Mouse (Mus musculus) midbrain, embryonic 12.5 days (tissue): ENCODE results near the gene 5730455P16Rik. TPM values are rescaled to one million over a fixed set of nuclear protein-coding genes. Genes with fewer than 3 reads are reported as not detected.

Experiments
- ATAC-seq: fragments of 200-750 bp; cut with Nextera tagmentation; 2 replicates; pipeline ENCODE4 v1.8.0; 2017; ENCODE audit warnings: low read depth, moderate TSS enrichment, moderate library complexity; ENCODE audit not compliant: low FRiP score
- H3K27ac ChIP-seq: fragments of 300-500 bp; sonication (generic); replicated peaks from 2 replicates; pipeline ENCODE4 v1.5.1; 2016; ENCODE audit warnings: mild to moderate bottlenecking
- H3K27me3 ChIP-seq: fragments of 300-500 bp; sonication (generic); 2 replicates; pipeline ENCODE4 v1.6.1; 2016; ENCODE audit warnings: mild to moderate bottlenecking
- H3K36me3 ChIP-seq: fragments of 300-500 bp; sonication (generic); 2 replicates; pipeline ENCODE4 v1.6.1; 2016
- H3K4me1 ChIP-seq: fragments of 300-500 bp; sonication (generic); 2 replicates; pipeline ENCODE4 v1.6.1; 2016
- H3K4me2 ChIP-seq: fragments of 300-500 bp; sonication (generic); replicated peaks from 2 replicates; pipeline ENCODE4 v1.6.1; 2016; ENCODE audit warnings: mild to moderate bottlenecking, moderate library complexity
- H3K4me3 ChIP-seq: fragments of 300-500 bp; sonication (generic); 2 replicates; pipeline ENCODE4 v1.5.1; 2016; ENCODE audit warnings: mild to moderate bottlenecking
- H3K9ac ChIP-seq: fragments of 300-500 bp; sonication (generic); replicated peaks from 2 replicates; pipeline ENCODE4 v1.6.1; 2016; ENCODE audit warnings: mild to moderate bottlenecking, moderate library complexity
- H3K9me3 ChIP-seq: fragments of 300-500 bp; sonication (generic); 2 replicates; pipeline ENCODE4 v1.6.1; 2016; ENCODE audit warnings: mild to moderate bottlenecking
- WGBS: fragments of 180-500 bp; shearing (Covaris S2); methylation state at CpG from one replicate; pipeline ENCODE4 v1.1.7; 2016; 5-methylcytosine and 5-hydroxymethylcytosine counted together
- polyA plus RNA-seq: library from polyadenylated mRNA; unstranded; fragments of >200 nt; fragmentation: Nextera tagmentation; extraction: Ambion mirVana; gene quantifications from 2 replicates; pipeline ENCODE4 v1.2.1, GENCODE M21; 2016

Gene 5730455P16Rik
- polyA plus RNA-seq, 1 experiment from 2014 or later = 31.4 TPM

GRCm38 (mm10) chr11:80368949-80369348 lies 8.9 kb downstream of the 5730455P16Rik start:
- H3K27ac ChIP-seq = no peak overlapping the region

GRCm38 (mm10) chr11:80354832-80355231 lies 23.0 kb downstream of the 5730455P16Rik start:
- no peak overlapping the region for H3K4me3 ChIP-seq
- no peak overlapping the region for H3K9ac ChIP-seq
- WGBS = 36% methylated on average over 4 of the region's 4 CpGs
- no peaks in the 10 kb centered on the region for H3K4me1 ChIP-seq
- no peak overlapping the region for H3K4me2 ChIP-seq
- H3K27ac ChIP-seq = 0 out of 2 replicates have a peak overlapping the region, but pooled peaks have one; percentile 7
- H3K36me3 ChIP-seq = no peaks in the 10 kb centered on the region
- no peaks in the 10 kb centered on the region for H3K27me3 ChIP-seq
- no peaks in the 10 kb centered on the region for H3K9me3 ChIP-seq
- ATAC-seq = no peak

More at GRCm38 (mm10) chr11:80368949-80369348, 8.9 kb downstream of the 5730455P16Rik start:
- H3K36me3 ChIP-seq = peaks cover 52% of the 10 kb centered on the region
- no peaks in the 10 kb centered on the region for H3K9me3 ChIP-seq
- H3K4me2 ChIP-seq = no peak overlapping the region
- 91% methylated on average over 1 of the region's 1 CpGs for WGBS
- no peak overlapping the region for H3K4me3 ChIP-seq
- no peak overlapping the region for H3K9ac ChIP-seq
- no peaks in the 10 kb centered on the region for H3K27me3 ChIP-seq
- H3K4me1 ChIP-seq = no peaks in the 10 kb centered on the region
- no peak for ATAC-seq

GRCm38 (mm10) chr11:80351832-80352430 lies 25.9 kb downstream of the 5730455P16Rik start:
- no peaks in the 10 kb centered on the region for H3K27me3 ChIP-seq
- no peak overlapping the region for H3K9ac ChIP-seq
- no peak overlapping the region for H3K27ac ChIP-seq
- no peaks in the 10 kb centered on the region for H3K9me3 ChIP-seq
- WGBS = 75% methylated on average over 5 of the region's 5 CpGs
- no peak overlapping the region for H3K4me2 ChIP-seq
- no peaks in the 10 kb centered on the region for H3K36me3 ChIP-seq
- H3K4me3 ChIP-seq = no peak overlapping the region
- no peak for ATAC-seq
- no peaks in the 10 kb centered on the region for H3K4me1 ChIP-seq

GRCm38 (mm10) chr11:80342482-80342881 lies 35.4 kb downstream of the 5730455P16Rik start:
- Histone ChIP-seq H3K9me3 (no peaks in the 10 kb centered on the region), H3K4me3 (no peak overlapping the region), H3K36me3 (0 out of 2 replicates have a peak, but pooled peaks cover 3% of the 10 kb centered on the region), H3K27ac (peak overlapping the region; percentile 65; the same call in 1 of the 2 replicates), H3K4me1 (peaks cover 18% of the 10 kb centered on the region), H3K9ac (0 out of 2 replicates have a peak overlapping the region, but pooled peaks have one; percentile 11), H3K27me3 (no peaks in the 10 kb centered on the region), H3K4me2 (no peak overlapping the region)
- ATAC-seq = no peak
- WGBS = 8% methylated on average over 2 of the region's 2 CpGs

GRCm38 (mm10) chr11:80336351-80336730 lies 41.5 kb downstream of the 5730455P16Rik start:
- ATAC-seq = no peak

GRCm38 (mm10) chr11:80335609-80336350 lies 42.1 kb downstream of the 5730455P16Rik start:
- Histone ChIP-seq H3K27me3 (no peaks in the 10 kb centered on the region), H3K4me3 (no peak overlapping the region), H3K4me2 (peak overlapping the region; percentile 34), H3K9me3 (no peaks in the 10 kb centered on the region), H3K4me1 (peaks cover 25% of the 10 kb centered on the region), H3K27ac (peak overlapping the region; percentile 94), H3K9ac (no peak overlapping the region; the same call in 1 of the 2 replicates), H3K36me3 (no peaks in the 10 kb centered on the region)
- ATAC-seq = peak; percentile 92
- 1% methylated on average over 7 of the region's 7 CpGs for WGBS

More at GRCm38 (mm10) chr11:80336351-80336730, 41.5 kb downstream of the 5730455P16Rik start:
- Histone ChIP-seq H3K9me3 (no peaks in the 10 kb centered on the region), H3K36me3 (no peaks in the 10 kb centered on the region), H3K4me3 (no peak overlapping the region), H3K4me2 (peak overlapping the region; percentile 34; the same call in 1 of the 2 replicates), H3K27me3 (no peaks in the 10 kb centered on the region), H3K27ac (peak overlapping the region; percentile 94), H3K9ac (no peak overlapping the region; the same call in 1 of the 2 replicates), H3K4me1 (peaks cover 25% of the 10 kb centered on the region)
- 14% methylated on average over 6 of the region's 6 CpGs for WGBS

- Histone ChIP-seq H3K27ac (no peak overlapping the region), H3K9ac (no peak overlapping the region), H3K36me3 (no peaks in the 10 kb centered on the region; the same call in 1 of the 2 replicates), H3K9me3 (no peaks in the 10 kb centered on the region), H3K4me1 (peaks cover 25% of the 10 kb centered on the region), H3K27me3 (no peaks in the 10 kb centered on the region), H3K4me3 (no peak overlapping the region), H3K4me2 (no peak overlapping the region)
- no peak for ATAC-seq
- 78% methylated on average over 12 of the region's 12 CpGs for WGBS
These were observed 45.0 kb downstream of the 5730455P16Rik start for GRCm38 (mm10) chr11:80332709-80333400.

- no peaks in the 10 kb centered on the region for H3K9me3 ChIP-seq
- H3K9ac ChIP-seq = no peak overlapping the region
- WGBS = 86% methylated on average over 6 of the region's 6 CpGs
- no peak overlapping the region for H3K27ac ChIP-seq
- 0 out of 2 replicates have a peak, but pooled peaks cover 8% of the 10 kb centered on the region for H3K36me3 ChIP-seq
- no peak overlapping the region for H3K4me2 ChIP-seq
- H3K27me3 ChIP-seq = no peaks in the 10 kb centered on the region
- peaks cover 9% of the 10 kb centered on the region; the same call in 1 of the 2 replicates for H3K4me1 ChIP-seq
- ATAC-seq = no peak
- no peak overlapping the region for H3K4me3 ChIP-seq
These were observed 53.2 kb downstream of the 5730455P16Rik start for GRCm38 (mm10) chr11:80324636-80325035.

GRCm38 (mm10) chr11:80323255-80323654 lies 54.6 kb downstream of the 5730455P16Rik start:
- Histone ChIP-seq H3K4me2 (no peak overlapping the region), H3K27ac (no peak overlapping the region), H3K9ac (no peak overlapping the region), H3K9me3 (no peaks in the 10 kb centered on the region), H3K27me3 (no peaks in the 10 kb centered on the region), H3K4me1 (peaks cover 14% of the 10 kb centered on the region), H3K36me3 (0 out of 2 replicates have a peak, but pooled peaks cover 8% of the 10 kb centered on the region), H3K4me3 (no peak overlapping the region)
- ATAC-seq = 0 out of 2 replicates have a peak, but pooled peaks have one; percentile 12
- WGBS = 55% methylated on average over 13 of the region's 13 CpGs

- H3K4me3 ChIP-seq = no peak overlapping the region
- no peaks in the 10 kb centered on the region for H3K9me3 ChIP-seq
- ATAC-seq = peak; percentile 82
- no peaks in the 10 kb centered on the region for H3K27me3 ChIP-seq
- peaks cover 67% of the 10 kb centered on the region for H3K4me1 ChIP-seq
- peak overlapping the region; percentile 83 for H3K27ac ChIP-seq
- no peaks in the 10 kb centered on the region for H3K36me3 ChIP-seq
- 22% methylated on average over 10 of the region's 10 CpGs for WGBS
- peak overlapping the region; percentile 17; the same call in 1 of the 2 replicates for H3K9ac ChIP-seq
- no peak overlapping the region; the same call in 1 of the 2 replicates for H3K4me2 ChIP-seq
These were observed 61.8 kb downstream of the 5730455P16Rik start for GRCm38 (mm10) chr11:80315743-80316639.

GRCm38 (mm10) chr11:80313944-80314343 lies 63.9 kb downstream of the 5730455P16Rik start:
- ATAC-seq = no peak
- no peaks in the 10 kb centered on the region for H3K27me3 ChIP-seq
- peak overlapping the region; percentile 88; the same call in 1 of the 2 replicates for H3K27ac ChIP-seq

More at GRCm38 (mm10) chr11:80313944-80314343, 63.9 kb downstream of the 5730455P16Rik start:
- H3K9ac ChIP-seq = no peak overlapping the region
- H3K4me1 ChIP-seq = peaks cover 72% of the 10 kb centered on the region
- H3K4me3 ChIP-seq = no peak overlapping the region
- H3K9me3 ChIP-seq = no peaks in the 10 kb centered on the region
- H3K36me3 ChIP-seq = 0 out of 2 replicates have a peak, but pooled peaks cover 2% of the 10 kb centered on the region
- 76% methylated on average over 4 of the region's 4 CpGs for WGBS
- H3K4me2 ChIP-seq = no peak overlapping the region
